Mouse (Mus musculus): ENCODE results near the gene Dock6. TPM values are rescaled to one million over a fixed set of nuclear protein-coding genes. Genes with fewer than 3 reads are reported as not detected.

The Dock6 gene
- total RNA-seq, 2 experiments from 2014 or later, result 23.5 to 25.2 TPM

DNA sequence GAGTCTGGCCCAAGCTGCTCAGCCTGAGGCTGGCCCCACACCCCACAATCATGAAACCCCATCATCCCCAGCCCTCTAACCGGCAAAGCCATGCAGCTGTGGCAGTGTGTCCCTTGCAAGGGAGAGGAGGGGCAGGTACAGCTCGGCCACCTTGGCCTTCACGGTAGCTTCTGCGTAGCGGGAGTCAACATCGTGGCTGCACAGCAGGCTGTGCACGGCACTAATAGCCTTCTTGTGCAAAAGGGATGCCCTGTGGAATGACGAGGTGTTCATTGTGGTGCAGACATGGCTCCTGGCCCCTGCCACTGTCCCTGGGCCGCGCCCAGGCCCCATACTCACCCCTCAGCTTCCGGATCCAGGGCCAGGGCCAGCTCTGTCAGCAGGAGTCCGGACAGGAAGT lies 32.3 kb downstream of the Dock6 start:
- intact Hi-C loops (cut with DNase I), result no loop called here

DNA sequence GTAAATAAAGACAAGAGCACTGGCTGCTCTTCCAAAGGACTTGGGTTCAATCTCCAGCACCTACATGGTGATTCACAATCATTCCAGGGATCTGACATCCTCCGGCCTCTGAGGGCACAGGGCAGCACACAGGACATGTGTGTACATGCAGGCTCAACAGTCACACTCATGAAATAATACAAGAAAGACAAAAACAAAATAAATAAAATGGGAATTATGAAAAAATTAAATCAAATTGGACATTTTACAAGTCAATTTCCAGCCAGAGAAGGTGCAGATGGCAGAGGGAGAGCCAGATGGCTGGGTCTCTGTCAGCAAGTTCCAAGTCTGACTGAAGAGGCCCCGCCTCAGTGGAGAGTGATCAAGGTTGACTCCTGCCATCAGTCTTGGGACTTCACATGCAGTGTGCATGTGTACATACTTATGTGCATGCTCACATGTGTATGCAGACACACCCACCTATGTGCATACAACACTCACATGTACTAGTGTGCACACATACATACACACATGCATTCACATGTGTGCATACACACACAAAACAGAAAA lies 33.2 kb downstream of the Dock6 start:
- intact Hi-C loops (cut with DNase I), result no loop called here
- DNase-seq (ENCODE audit: extremely low spot score in 1 of 2, low spot score in 2 of 2), result no peak

More for the DNA sequence above, 32.3 kb downstream of the Dock6 start:
- DNase-seq (ENCODE audit: extremely low spot score in 1 of 2, low spot score in 2 of 2), result no peak

- no peak for DNase-seq (ENCODE audit: extremely low spot score in 1 of 2, low spot score in 2 of 2)
- intact Hi-C loops (cut with DNase I), result no loop called here
These were observed 33.9 kb downstream of the Dock6 start for GRCm38 (mm10) chr9:21818561-21818960.

- intact Hi-C loops (cut with DNase I), result no loop called here
These were observed 34.3 kb downstream of the Dock6 start for GRCm38 (mm10) chr9:21818125-21818524.

DNA sequence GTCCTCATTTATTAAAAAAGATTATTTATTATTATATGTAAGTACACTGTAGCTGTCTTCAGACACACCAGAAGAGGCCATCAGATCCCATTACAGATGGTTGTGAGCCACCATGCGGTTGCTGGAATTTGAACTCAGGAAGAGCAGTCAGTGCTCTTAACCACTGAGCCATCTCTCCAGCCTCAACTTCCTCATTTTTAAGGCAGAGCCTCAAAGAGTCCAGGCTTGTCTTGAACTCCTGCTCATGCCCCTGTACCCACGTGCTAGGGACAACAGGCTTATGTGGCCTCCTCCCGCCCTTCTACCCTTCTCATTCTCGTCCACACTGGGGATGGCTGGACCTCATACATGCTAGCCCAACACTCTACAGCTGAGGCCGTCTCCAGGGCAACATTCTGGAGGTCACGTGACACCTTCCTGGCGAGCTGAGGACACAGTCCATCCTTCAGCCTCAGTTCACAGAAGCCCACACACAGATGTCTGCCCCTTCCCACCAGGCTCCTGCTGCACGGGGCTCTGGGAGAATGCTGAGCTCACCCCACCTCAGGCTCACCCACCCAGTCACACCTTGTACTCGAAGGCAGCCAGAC lies 35.6 kb downstream of the Dock6 start:
- intact Hi-C loops (cut with DNase I), result no loop called here
- no peak for DNase-seq (ENCODE audit: extremely low spot score in 1 of 2, low spot score in 2 of 2)

More at GRCm38 (mm10) chr9:21818125-21818524, 34.3 kb downstream of the Dock6 start:
- DNase-seq (ENCODE audit: extremely low spot score in 1 of 2, low spot score in 2 of 2), result no peak

GRCm38 (mm10) chr9:21811170-21811569 lies 41.3 kb downstream of the Dock6 start:
- intact Hi-C loops (cut with DNase I), result no loop called here
- no peak for DNase-seq (ENCODE audit: extremely low spot score in 1 of 2, low spot score in 2 of 2)

GRCm38 (mm10) chr9:21808561-21808960 lies 43.9 kb downstream of the Dock6 start:
- no peak for DNase-seq (ENCODE audit: extremely low spot score in 1 of 2, low spot score in 2 of 2)

GRCm38 (mm10) chr9:21806976-21807375 lies 45.5 kb downstream of the Dock6 start:
- intact Hi-C loops (cut with DNase I), result no loop called here
- DNase-seq (ENCODE audit: extremely low spot score in 1 of 2, low spot score in 2 of 2), result no peak

More at GRCm38 (mm10) chr9:21808561-21808960, 43.9 kb downstream of the Dock6 start:
- intact Hi-C loops (cut with DNase I), result no loop called here

DNA sequence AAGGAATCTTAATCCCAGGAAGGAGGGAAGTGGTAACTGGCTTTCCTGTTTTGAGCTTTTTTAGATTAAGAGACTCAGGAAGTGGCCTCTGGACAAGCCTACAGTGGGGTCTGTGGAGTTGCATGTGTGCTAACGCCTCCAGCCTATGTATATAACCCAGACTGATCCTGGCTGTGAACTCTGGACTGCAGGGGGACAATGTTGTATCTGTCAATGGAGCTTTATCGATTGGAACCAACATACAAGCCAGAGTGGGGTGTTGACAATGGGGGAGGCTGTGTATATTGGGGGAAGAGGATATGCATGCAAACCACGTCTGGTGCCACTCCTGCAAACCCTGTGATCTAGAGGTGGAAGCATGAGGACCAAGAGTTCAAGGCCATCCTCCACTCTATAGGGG lies 46.1 kb downstream of the Dock6 start:
- DNase-seq (ENCODE audit: extremely low spot score in 1 of 2, low spot score in 2 of 2), result no peak
- intact Hi-C loops (cut with DNase I), result no loop called here

DNA sequence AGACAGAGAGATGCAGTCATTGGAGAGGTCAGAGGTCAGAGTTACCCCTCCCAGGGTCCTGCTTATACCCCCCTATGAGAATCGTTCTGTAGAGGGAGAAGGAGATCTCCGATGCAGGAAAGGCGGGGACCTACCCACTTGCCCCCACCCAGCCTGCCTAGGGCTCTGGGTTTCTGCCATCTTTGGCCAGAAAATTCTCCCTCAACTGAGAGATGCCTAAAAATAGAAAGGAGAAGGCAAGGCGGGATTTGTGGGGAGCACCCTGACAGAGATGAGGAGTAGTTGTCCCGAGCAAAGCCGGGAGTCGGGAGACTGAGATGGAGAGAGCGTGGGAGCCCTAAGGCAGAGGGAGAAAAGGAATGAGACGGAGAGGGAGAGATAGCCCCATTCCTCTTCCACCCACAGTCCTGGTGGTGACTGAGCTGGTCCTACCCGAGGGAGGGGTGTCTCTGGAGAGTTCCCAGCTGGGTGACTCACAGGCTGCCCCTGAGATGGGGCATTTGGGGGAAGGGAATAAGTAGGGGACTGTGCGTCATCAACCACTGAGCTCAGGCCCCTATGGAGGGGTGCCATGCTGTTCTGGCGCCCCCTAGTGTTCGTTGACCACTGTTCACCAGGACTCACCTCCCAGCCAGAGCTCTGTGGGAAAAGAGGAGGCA lies 48.3 kb downstream of the Dock6 start:
- DNase-seq (ENCODE audit: extremely low spot score in 1 of 2, low spot score in 2 of 2), result peak; percentile 50 to 86
- intact Hi-C loops (cut with DNase I), result no loop called here

- intact Hi-C loops (cut with DNase I), result no loop called here
These were observed 50.8 kb downstream of the Dock6 start for GRCm38 (mm10) chr9:21801591-21801990.

GRCm38 (mm10) chr9:21801121-21801520 lies 51.3 kb downstream of the Dock6 start:
- intact Hi-C loops (cut with DNase I), result no loop called here
- no peak for DNase-seq (ENCODE audit: extremely low spot score in 1 of 2, low spot score in 2 of 2)

More at GRCm38 (mm10) chr9:21801591-21801990, 50.8 kb downstream of the Dock6 start:
- no peak for DNase-seq (ENCODE audit: extremely low spot score in 1 of 2, low spot score in 2 of 2)

DNA sequence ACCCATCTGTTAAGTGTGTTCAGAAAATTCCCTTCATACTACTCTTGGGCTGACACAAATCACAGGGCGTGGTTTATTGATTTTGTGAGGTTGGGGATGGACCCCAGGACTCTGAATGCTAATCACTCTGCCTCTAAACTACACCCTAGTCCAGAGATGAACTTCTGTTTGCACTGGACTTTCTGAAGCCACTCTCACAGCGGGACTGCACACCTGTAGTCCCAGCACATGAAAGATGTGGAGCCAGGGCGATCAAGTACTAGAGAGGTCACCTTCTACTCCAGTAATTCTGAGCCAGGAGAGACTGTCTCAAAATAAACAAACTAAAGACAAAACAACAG lies 53.5 kb downstream of the Dock6 start:
- intact Hi-C loops (cut with DNase I), result no loop called here
- no peak for DNase-seq (ENCODE audit: extremely low spot score in 1 of 2, low spot score in 2 of 2)

- peak; percentile 34 to 91 for DNase-seq (ENCODE audit: extremely low spot score in 1 of 2, low spot score in 2 of 2)
- intact Hi-C loops (cut with DNase I), result no loop called here
These were observed 54.0 kb downstream of the Dock6 start, which contains the start of gene Kank2 for GRCm38 (mm10) chr9:21798345-21799009. TSS of gene Kank2 (minus strand) at chr9:21798744.

DNA sequence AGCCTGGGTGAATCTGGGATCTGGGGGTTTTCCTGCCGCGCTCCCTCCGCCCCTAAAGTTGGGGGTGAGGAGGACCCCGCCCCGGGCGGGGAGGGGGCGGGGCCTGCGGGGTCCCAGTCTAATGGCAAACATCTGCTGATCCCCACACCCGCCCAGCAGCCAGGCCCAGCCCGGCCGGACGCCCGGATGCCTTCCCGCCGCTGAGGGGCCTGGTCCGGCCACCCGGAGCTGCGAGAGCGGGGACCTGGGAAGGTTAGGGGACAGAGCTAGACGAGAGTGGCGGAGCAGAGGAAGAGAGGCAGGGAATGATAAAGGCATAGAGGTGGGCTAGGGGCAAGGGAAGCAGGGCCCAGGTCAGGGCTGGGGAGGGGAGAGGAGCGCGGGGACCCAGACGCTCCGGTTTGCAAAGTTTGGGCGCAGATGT lies 54.5 kb downstream of the Dock6 start:
- peak in 1 of 2 experiments; percentile 83 for DNase-seq (ENCODE audit: extremely low spot score in 1 of 2, low spot score in 2 of 2)
- intact Hi-C loops (cut with DNase I), result no loop called here

DNA sequence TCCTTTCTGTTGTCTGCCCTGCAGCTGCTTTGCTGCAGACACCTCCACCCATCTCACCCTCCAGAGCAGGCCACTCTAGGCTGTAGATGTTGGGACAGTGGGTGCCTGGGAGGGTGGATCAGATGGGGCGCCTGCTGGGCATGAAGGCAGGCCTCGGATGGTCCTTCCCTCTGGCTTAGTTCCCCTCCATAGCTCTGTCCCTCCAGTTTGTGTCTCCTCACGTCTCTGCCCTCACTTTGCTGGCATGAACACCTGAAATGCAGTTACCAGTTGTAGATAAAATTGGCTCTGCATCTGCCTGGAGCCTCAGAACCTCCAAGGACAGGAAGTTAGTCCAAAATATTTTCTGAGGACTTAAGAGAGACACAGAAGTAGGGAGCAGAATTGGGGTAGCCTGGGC lies 55.5 kb downstream of the Dock6 start:
- intact Hi-C loops (cut with DNase I), result no loop called here
- DNase-seq (ENCODE audit: extremely low spot score in 1 of 2, low spot score in 2 of 2), result no peak

GRCm38 (mm10) chr9:21796259-21796658 lies 56.2 kb downstream of the Dock6 start:
- intact Hi-C loops (cut with DNase I), result no loop called here
- DNase-seq (ENCODE audit: extremely low spot score in 1 of 2, low spot score in 2 of 2), result peak in 1 of 2 experiments; percentile 69

DNA sequence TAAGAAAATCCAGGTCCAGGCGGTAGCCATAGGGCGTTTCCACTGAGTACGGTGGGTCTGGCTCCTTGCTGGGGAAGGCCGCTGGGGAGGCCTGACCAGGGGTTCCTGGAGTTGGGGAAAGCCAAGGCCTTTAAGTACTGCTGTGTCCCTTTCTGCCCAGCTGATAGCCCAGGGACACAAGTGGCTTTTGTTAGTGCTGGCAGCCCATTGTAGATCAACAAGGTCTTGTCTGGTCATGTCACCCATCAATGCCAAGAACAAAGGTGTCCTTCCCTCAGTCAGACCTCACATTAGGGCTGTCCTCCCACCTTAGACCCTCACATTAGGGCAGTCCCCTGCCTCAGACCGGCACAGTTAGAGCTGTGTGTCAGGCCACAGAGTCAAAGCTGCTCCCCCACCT lies 56.9 kb downstream of the Dock6 start:
- intact Hi-C loops (cut with DNase I), result no loop called here
- no peak for DNase-seq (ENCODE audit: extremely low spot score in 1 of 2, low spot score in 2 of 2)

GRCm38 (mm10) chr9:21794925-21795324 lies 57.5 kb downstream of the Dock6 start:
- DNase-seq (ENCODE audit: extremely low spot score in 1 of 2, low spot score in 2 of 2), result no peak
- intact Hi-C loops (cut with DNase I), result no loop called here

DNA sequence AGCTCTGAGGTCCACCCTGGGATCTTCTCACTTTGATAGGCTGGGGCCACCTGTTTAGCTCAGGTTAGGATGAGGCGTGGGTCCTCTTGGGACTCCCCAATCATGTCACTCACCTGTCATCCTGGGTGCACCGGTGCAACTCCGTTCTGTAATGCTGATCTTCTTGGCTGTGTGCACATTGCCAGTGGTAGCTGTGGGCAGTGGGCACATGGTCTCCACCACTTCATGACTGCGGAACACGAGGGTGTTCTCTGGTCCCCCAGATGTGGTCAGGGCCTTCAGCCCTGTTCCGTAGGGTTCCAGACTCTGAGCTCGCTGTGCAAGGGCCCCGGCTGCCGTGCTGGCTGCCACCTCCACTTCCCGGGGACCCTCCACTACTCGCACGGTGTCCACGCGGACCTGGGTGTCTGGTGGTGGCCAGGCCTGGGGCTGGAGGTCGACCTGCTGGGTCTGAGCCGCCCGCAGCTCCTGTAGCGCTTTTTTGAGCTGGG lies 58.0 kb downstream of the Dock6 start:
- DNase-seq (ENCODE audit: extremely low spot score in 1 of 2, low spot score in 2 of 2), result no peak
- intact Hi-C loops (cut with DNase I), result no loop called here

Measured in left cerebral cortex, postnatal 10 days (tissue).